Mouse (Mus musculus): Measurements from ENCODE around the gene Dbp. TPM values are rescaled to one million over a fixed set of nuclear protein-coding genes. Genes with fewer than 3 reads are reported as not detected.

The Dbp gene
- total RNA-seq, 2 experiments from 2014 or later, result 49.7 to 59.1 TPM

DNA sequence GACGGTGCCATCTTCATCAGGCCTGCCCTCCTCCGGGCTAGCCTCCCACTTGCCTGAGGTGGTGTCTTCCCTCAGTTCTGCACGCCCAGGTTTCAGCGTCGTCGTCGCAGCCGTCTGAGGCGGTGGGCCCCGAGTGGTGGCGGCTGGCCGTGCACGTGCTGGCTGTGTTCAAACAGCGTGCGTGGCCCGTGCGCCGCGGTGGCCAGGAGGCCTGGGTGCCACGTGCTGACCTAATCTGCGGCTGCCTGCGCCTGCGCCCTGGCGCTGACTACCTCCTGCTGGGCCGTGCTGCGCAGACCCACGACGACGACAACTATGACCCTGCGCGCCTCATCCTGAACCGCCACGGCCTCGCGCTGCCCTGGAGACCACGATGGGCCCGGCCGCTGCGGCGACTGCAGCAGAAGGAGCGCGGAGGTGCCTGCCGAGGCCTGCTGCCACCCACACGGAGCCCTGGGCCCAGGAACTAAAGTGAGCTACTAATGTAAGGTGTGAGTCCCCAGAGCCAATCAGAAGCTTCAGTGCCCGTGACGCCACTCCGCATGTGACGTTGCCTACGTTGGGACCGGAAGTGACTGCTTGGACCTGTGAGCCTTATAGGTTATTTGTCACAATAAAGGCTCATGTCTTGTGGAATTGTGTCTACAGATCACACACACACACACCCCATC is 10.8 kb upstream of the Dbp start, which contains the start of gene Sec1:
Gene Sec1, minus strand, starts transcription at position 482 of the 671 bp plus-strand sequence.
- DNase-seq (ENCODE audit: low spot score in 2 of 2), result no peak

DNA sequence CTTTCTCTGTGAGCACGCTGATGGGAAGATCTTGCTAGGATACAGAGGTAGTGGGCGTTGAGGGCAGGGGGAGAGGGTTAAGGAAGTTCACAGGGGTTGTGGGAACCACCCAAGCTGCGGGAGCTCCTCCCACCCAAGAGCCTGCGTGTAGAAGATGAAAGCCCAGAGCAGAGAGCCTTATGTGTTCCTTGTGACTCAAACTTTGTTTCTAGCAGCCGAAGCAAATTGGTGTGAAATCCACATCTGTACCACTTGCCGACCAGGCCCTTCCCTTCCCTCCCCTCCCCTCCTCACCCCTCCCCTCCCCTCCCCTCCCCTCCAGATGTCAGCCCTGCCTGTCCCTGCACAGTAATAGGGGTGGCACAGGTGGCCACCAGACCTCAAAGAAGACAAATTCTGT is 9.8 kb upstream of the Dbp start:
- no peak for DNase-seq (ENCODE audit: low spot score in 2 of 2)

- DNase-seq (ENCODE audit: low spot score in 2 of 2), result no peak
These were observed 7.0 kb upstream of the Dbp start for GRCm38 (mm10) chr7:45697894-45698293.

DNA sequence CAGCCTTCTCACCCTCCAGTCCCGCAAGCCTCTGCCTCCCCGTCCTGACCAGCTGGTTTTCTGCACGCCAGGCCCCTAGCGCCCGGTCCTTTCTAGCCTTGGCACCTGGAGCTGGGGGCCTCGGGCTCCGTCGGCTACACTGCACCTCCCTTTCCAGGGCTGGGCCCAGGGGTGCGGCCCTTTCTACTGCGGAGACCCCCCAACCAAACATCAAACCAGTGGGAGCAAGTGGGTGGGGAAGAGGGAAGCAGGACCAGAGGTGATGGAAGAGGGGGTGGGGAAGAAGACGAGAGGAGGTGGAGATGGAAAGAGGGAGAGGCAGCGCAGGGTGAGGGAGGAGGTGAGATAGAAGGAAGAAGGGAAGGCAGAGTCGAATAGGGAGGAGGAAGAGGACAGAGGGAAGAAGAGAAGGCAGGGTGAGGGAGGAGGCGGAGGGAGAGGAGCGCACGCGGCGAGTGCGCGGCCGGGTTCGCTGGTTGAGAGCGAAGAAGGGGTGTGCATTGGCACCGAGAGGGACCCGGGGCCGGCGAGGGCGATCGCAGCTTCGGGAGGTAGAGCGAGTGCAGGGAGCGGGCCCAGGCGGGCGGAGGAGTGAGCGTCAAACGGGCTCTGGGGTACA is 5.3 kb upstream of the Dbp start, which contains the start of gene Car11:
Gene Car11, plus strand, starts transcription at position 321 of the 619 bp plus-strand sequence.
- peak; percentile 37 to 39 for DNase-seq (ENCODE audit: low spot score in 2 of 2)

DNA sequence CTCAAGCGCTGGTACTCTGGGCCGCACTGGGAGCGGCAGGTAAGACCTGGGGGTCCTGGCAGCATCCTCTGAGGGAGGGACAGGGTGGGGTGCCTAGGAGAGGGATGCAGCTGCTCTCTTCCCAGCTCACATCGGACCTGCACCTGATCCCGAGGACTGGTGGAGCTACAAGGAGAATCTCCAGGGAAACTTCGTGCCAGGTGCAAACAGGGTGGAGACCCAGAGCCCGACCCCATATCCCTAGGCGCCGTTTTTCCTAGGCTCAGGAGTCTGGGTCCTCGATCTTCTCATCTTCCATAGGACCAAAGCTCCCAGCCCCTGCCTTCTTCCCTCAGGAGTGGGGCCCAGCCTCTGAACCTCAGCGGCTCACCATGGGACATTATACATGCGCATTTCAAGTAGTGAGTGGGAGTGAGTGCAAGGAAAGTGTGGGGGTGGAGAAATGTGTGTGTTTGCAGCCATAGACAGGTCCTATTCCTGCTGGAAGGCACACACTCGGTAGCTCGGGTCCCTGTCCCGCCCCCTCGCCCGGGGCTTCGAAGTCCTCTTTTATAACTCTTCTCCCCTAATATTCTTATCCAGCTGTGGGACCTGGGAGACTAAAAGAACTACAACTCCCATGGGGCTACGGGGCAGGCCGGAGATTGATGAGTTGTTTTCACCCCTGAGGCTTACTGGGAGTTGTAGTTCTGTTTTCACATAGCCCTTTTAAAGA is 4.4 kb upstream of the Dbp start:
- DNase-seq (ENCODE audit: low spot score in 2 of 2), result peak; percentile 78 to 91

DNA sequence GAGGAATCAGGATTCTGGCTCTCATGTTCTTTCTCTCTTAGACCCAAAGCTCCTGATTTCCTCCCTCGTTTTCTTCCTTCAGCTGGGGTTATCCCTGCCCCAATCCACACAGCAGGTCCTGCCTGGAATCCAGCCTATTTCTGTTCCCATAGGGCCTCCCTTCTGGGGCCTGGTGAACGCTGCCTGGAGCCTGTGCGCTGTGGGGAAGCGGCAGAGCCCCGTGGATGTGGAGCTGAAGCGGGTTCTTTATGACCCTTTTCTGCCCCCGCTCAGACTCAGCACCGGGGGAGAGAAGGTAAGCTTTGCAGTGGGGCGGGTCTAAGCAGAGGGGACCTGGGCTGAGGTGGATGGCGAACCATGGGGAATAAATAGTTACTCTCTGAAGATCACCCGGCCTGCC is 3.8 kb upstream of the Dbp start:
- peak in 1 of 2 experiments; percentile 66 for DNase-seq (ENCODE audit: low spot score in 2 of 2)

- no peak for DNase-seq (ENCODE audit: low spot score in 2 of 2)
These were observed 3.3 kb upstream of the Dbp start for GRCm38 (mm10) chr7:45701607-45702006.

DNA sequence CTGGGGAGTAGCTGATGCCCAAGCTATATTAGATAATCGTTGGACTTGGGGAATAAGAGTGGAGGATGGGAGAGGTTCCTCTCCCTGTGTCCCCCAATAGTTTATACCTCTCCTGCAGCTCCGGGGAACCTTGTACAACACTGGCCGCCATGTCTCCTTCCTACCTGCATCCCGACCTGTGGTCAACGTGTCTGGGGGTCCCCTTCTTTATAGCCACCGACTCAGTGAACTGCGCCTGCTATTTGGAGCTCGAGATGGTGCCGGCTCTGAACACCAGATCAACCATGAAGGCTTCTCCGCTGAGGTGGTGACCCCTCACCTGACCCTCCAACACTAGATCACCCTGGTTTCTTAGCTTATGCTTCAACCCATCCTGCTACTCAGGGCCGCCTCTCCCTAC is 2.6 kb upstream of the Dbp start:
- DNase-seq (ENCODE audit: low spot score in 2 of 2), result no peak

GRCm38 (mm10) chr7:45702809-45703520 is 1.9 kb upstream of the Dbp start:
- no peak for DNase-seq (ENCODE audit: low spot score in 2 of 2)

GRCm38 (mm10) chr7:45703521-45704033 is 1.3 kb upstream of the Dbp start:
- no peak for DNase-seq (ENCODE audit: low spot score in 2 of 2)

GRCm38 (mm10) chr7:45704046-45704559 is 785 bp upstream of the Dbp start:
- peak; percentile 85 to 90 for DNase-seq (ENCODE audit: low spot score in 2 of 2)

GRCm38 (mm10) chr7:45705443-45705864 is 566 bp downstream of the Dbp start:
- DNase-seq (ENCODE audit: low spot score in 2 of 2), result no peak

DNA sequence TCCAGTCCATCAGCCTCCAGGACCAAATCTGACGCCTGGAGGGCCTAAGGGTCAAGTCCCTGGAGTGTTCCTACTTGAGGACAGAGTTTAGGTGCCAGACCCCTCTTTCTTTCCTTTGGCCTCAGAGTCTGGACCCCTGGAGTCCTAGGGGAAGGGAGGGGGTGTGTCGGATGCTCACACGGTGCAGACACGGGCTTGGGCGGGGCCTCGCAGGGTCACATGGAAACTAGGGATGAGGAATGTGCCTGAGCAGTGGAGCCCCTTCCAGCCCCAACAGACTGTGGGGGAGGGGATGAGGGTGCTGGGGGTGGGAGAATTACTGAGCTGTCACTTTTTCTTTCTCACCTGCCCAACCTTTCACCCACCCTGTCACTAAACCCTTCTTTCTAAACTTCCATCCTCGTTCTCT is 989 bp downstream of the Dbp start:
- DNase-seq (ENCODE audit: low spot score in 2 of 2), result peak; percentile 84 to 89

DNA sequence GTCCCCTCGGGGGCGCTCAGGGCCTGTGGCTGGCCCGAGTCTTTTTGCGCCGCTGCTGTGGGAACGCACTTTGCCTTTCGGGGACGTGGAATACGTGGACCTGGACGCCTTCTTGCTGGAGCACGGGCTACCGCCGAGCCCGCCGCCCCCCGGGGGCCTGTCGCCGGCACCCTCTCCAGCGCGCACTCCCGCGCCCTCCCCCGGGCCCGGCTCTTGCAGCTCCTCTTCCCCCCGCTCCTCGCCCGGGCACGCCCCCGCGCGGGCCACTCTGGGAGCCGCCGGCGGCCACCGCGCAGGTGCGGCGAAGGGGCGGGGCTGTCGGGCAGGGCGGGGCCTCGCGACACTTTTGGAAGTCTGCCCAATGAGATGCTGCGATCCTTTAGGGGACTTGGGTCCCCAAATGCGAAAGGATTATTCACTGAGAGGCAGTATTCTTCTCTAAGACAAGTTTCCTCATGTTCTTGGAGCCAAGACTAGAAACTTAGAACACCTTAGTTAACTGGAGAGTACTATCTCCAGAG is 1.9 kb downstream of the Dbp start:
- DNase-seq (ENCODE audit: low spot score in 2 of 2), result peak; percentile 82 to 88

DNA sequence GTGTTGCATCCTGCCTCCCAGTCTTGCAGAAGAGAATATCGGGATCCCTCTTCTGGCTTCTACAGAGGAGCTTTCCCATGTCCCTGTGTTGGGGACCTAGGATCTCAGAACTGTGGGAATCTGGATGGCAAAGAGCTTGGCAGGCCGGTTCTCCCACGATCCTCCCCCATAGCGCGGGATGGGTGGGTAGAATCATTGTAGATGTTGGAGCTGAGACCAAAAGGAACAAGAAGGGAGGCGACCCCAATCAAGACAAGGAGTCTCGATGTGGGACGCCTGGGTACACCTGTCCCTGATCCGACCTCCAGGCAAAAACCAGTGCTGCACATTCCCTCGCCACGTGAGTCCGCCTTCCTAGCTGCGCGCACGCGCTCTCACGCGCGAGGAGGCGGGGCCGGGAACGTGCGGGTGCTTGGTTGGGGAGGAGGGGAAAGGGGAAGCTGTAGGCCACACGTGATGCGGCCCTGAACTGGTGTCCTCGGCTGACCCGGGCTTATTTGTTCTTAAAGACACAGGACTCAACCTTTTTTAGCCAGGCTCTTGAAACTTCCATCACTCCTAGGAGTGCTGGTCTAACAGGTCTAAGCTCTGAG is 2.6 kb downstream of the Dbp start:
- peak; percentile 95 to 96 for DNase-seq (ENCODE audit: low spot score in 2 of 2)

GRCm38 (mm10) chr7:45708221-45708761 is 3.4 kb downstream of the Dbp start:
- DNase-seq (ENCODE audit: low spot score in 2 of 2), result peak; percentile 36 to 57

GRCm38 (mm10) chr7:45709036-45709435 is 4.1 kb downstream of the Dbp start:
- peak in 1 of 2 experiments; percentile 52 for DNase-seq (ENCODE audit: low spot score in 2 of 2)

DNA sequence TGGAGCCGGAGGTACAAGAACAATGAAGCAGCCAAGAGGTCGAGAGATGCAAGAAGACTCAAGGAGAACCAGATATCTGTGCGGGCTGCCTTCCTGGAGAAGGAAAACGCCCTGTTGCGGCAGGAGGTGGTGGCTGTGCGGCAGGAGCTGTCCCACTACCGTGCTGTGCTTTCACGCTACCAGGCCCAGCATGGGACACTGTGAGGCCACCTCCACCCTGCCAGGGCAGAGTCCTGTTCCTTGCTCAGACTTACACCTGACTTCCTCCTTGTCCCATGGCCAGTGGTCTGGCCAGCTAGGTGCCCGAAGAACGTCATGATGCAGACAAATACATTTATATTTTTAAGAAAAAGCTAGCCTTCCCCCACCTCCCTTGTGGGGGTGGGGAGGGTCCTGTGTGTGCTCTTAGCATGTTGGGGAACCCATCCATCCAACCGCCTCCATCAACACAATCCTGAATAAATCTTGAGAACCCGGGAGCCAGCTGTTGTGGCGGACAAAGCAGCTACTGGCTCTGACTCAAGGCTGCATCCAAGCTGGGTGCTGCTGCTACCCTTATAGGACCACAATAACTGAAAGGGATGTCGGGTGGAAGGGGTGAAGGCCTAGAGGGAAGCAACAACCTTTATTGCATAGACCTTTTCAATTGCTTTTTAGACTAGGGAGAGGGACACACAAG is 4.9 kb downstream of the Dbp start:
- peak in 1 of 2 experiments; percentile 26 for DNase-seq (ENCODE audit: low spot score in 2 of 2)

- peak in 1 of 2 experiments; percentile 20 for DNase-seq (ENCODE audit: low spot score in 2 of 2)
These were observed 5.7 kb downstream of the Dbp start for GRCm38 (mm10) chr7:45710477-45711191.

All from layer of hippocampus, postnatal 14 days (tissue).